Mouse (Mus musculus) testis, adult 2 months (tissue): ENCODE measurements at regions not wholly inside any gene's neighbourhood (a gene's known extent, or its start where the extent isn't known, plus 50 kb on each side); places are given as distances from the start of the nearest gene placed in this dataset.

Source experiments
- H3K27ac ChIP-seq: fragments of 200-500 bp; 2 replicates; pipeline ENCODE4 v1.5.1; 2012; ENCODE audit warnings: low read depth, low read length; ENCODE audit not compliant: control insufficient read depth, insufficient read depth
- H3K27me3 ChIP-seq: fragments of 200-500 bp; 2 replicates; pipeline ENCODE4 v1.6.1; 2012; ENCODE audit warnings: mild to moderate bottlenecking, low read length, moderate library complexity; ENCODE audit not compliant: control insufficient read depth, insufficient read depth
- H3K36me3 ChIP-seq: fragments of 200-500 bp; 2 replicates; pipeline ENCODE4 v1.6.1; 2012; ENCODE audit warnings: mild to moderate bottlenecking, low read length; ENCODE audit not compliant: control insufficient read depth, insufficient read depth
- H3K4me1 ChIP-seq: fragments of 200-500 bp; 2 replicates; pipeline ENCODE4 v1.6.1; 2012; ENCODE audit warnings: low read length; ENCODE audit not compliant: control insufficient read depth, insufficient read depth
- H3K4me3 ChIP-seq: fragments of 200-500 bp; 2 replicates; pipeline ENCODE4 v1.5.1; 2012; ENCODE audit warnings: low read depth, mild to moderate bottlenecking, low read length, moderate library complexity, mixed read lengths; ENCODE audit not compliant: control insufficient read depth
- CTCF ChIP-seq: fragments of 200-500 bp; IDR thresholded peaks from 2 replicates; pipeline ENCODE4 v1.5.1; 2012; ENCODE audit warnings: low read depth, mild to moderate bottlenecking, inconsistent platforms, low read length, moderate library complexity; ENCODE audit not compliant: control insufficient read depth, insufficient read depth, insufficient replicate concordance
- POLR2A ChIP-seq: fragments of 200-500 bp; IDR thresholded peaks from 2 replicates; pipeline ENCODE4 v1.6.1; 2012; ENCODE audit warnings: low read depth, mild to moderate bottlenecking, inconsistent platforms, low read length, moderate library complexity; ENCODE audit not compliant: control insufficient read depth

DNA sequence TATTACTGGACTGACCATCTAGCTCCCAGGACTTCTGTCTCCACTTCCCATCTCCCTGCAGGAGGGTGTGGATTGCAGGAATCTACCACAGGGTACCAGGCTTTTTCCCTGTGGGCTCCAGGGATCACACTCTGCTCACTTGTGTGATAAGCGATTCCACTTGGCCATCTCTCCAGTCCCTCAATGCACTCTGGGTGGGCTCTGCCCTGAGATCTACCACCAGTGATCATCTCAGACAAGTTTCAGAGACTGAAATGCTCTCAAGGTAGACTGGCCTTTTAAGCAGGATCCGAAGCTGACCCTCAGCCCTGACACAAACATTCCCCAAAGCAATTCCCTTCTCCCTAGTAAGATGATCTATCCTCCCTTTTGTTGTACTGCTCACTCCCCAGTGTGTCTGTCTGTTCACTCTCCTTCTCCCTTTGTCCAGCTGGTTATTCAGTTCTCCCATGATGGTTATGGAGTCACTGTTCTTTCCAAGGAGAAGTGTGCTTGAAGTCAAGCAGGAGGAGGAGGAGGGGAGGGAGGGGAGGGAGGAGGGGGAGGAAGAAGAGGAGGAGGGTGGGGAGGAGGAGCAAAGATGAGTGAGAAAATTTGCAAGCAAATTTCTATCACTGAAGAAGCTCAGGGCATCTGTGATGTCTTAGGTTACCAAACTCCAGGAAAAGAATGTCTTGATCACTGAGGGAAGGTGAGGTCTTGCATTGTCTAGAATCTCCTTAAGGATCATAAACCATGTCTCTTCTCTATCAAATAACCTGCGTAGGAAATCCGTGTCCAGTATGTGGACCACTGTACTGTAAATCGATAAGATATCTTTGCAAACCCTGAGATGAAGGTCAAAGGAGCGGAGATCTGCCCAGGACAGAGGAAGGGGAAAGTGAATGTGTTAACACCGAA, 50.4 kb upstream of the Mindy3 start:
- H3K27me3 ChIP-seq, result no peaks in the 10 kb centered on the region
- H3K27ac ChIP-seq, result no peak overlapping the region
- no peaks in the 10 kb centered on the region for H3K4me1 ChIP-seq
- no peaks in the 10 kb centered on the region for H3K36me3 ChIP-seq
- H3K4me3 ChIP-seq, result no peak overlapping the region
- TF ChIP-seq POLR2A (no peak), CTCF (no peak)
